Comparison of ENCODE assay signal across 23 mouse cellular contexts in genomic region chr12:53070907-53071306, GRCm38 (mm10).
DNase-seq lines count a peak whose midpoint lies in the region; ATAC-seq lines count a peak whose summit lies in the region.
"Had no signal": no experiment of that assay in that cellular context is flagged by ENCODE, and none has a peak within 500 bp of the region (broad histone marks: within the 10 kb centered on the region; RNA-seq: fewer than 3 reads in every experiment).

No protein-coding gene starts in this region.

- WGBS in hindbrain, embryonic 14.5 days: 33% methylated on average over 5 of the region's 5 CpGs
- WGBS in hindbrain, embryonic 12.5 days: 59% methylated on average over 5 of the region's 5 CpGs
- WGBS in neural tube, embryonic 11.5 days: 35% methylated on average over 5 of the region's 5 CpGs
- WGBS in neural tube, embryonic 15.5 days: 27% methylated on average over 5 of the region's 5 CpGs
- 23% methylated on average over 5 of the region's 5 CpGs for WGBS in neural tube, embryonic 14.5 days
- 87% methylated on average over 5 of the region's 5 CpGs for WGBS in kidney, embryonic 15.5 days

- no peak overlapping the region for H3K4me3 ChIP-seq in hindbrain, embryonic 14.5 days (replicated peaks; ENCODE audit: low read length)
- no peak overlapping the region for H3K4me3 ChIP-seq in hindbrain, embryonic 12.5 days
- no peak overlapping the region for H3K4me3 ChIP-seq in neural tube, embryonic 11.5 days (ENCODE audit: low read depth, low read length)
- no peak overlapping the region for H3K4me3 ChIP-seq in neural tube, embryonic 15.5 days (replicated peaks)
- no peak overlapping the region for H3K4me3 ChIP-seq in neural tube, embryonic 14.5 days (ENCODE audit: low read depth, low read length)
- no peak overlapping the region for H3K4me3 ChIP-seq in kidney, embryonic 15.5 days (replicated peaks)
- H3K4me3 ChIP-seq: forebrain, embryonic 10.5 days; forebrain, embryonic 13.5 days; heart, adult 2 months; heart, embryonic 10.5 days; heart, embryonic 13.5 days had no signal

- peak; percentile 49 for DNase-seq in hindbrain, embryonic 14.5 days (ENCODE audit: low spot score)
- DNase-seq in neural tube, embryonic 11.5 days (ENCODE audit: low spot score): peak; percentile 14
- DNase-seq: adrenal gland, adult 2 months; adrenal gland, postnatal 14 days; cerebellum, adult 11 months; cerebellum, adult 2 months; cerebellum, adult 9-11 months; cerebellum, postnatal 25 days; gastrocnemius, postnatal 10 days; gastrocnemius, postnatal 36 days; heart, adult 2 months; heart, postnatal 14 days; heart, postnatal 4 days had no signal

- ATAC-seq in hindbrain, embryonic 14.5 days (ENCODE audit: low FRiP score): no peak
- ATAC-seq in hindbrain, embryonic 12.5 days (ENCODE audit: low FRiP score): no peak
- ATAC-seq in neural tube, embryonic 11.5 days (ENCODE audit: insufficient read depth, low FRiP score, low TSS enrichment): no peak
- ATAC-seq in neural tube, embryonic 15.5 days (ENCODE audit: low FRiP score): no peak
- peak; percentile 63; the same call in 1 of the 2 replicates for ATAC-seq in neural tube, embryonic 14.5 days (ENCODE audit: low read depth)
- no peak for ATAC-seq in kidney, embryonic 15.5 days (replicated peaks; ENCODE audit: low FRiP score)
- ATAC-seq: CD4-positive, CD25-positive, alpha-beta regulatory T cell, adult 4 months; forebrain, embryonic 13.5 days; forebrain, embryonic 16.5 days had no signal

- H3K27ac ChIP-seq in hindbrain, embryonic 14.5 days: no peak overlapping the region
- H3K27ac ChIP-seq in hindbrain, embryonic 12.5 days: no peak overlapping the region
- no peak overlapping the region for H3K27ac ChIP-seq in neural tube, embryonic 11.5 days (ENCODE audit: low read depth, low read length)
- no peak overlapping the region for H3K27ac ChIP-seq in neural tube, embryonic 15.5 days (replicated peaks)
- H3K27ac ChIP-seq in neural tube, embryonic 14.5 days (ENCODE audit: low read depth, low read length): no peak overlapping the region
- no peak overlapping the region for H3K27ac ChIP-seq in kidney, embryonic 15.5 days
- H3K27ac ChIP-seq: forebrain, embryonic 10.5 days; forebrain, embryonic 13.5 days; heart, adult 2 months; heart, embryonic 10.5 days; heart, embryonic 13.5 days had no signal

- H3K9ac ChIP-seq in hindbrain, embryonic 14.5 days: no peak overlapping the region
- H3K9ac ChIP-seq in hindbrain, embryonic 12.5 days: no peak overlapping the region
- H3K9ac ChIP-seq in neural tube, embryonic 11.5 days (ENCODE audit: low read length): no peak overlapping the region
- no peak overlapping the region for H3K9ac ChIP-seq in neural tube, embryonic 15.5 days (replicated peaks)
- no peak overlapping the region for H3K9ac ChIP-seq in neural tube, embryonic 14.5 days (replicated peaks; ENCODE audit: low read depth, low read length)
- H3K9ac ChIP-seq in kidney, embryonic 15.5 days: no peak overlapping the region
- H3K9ac ChIP-seq: forebrain, embryonic 13.5 days; heart, embryonic 13.5 days had no signal

- no peaks in the 10 kb centered on the region for H3K27me3 ChIP-seq in hindbrain, embryonic 14.5 days (ENCODE audit: control insufficient read depth, insufficient read depth, low read length)
- H3K27me3 ChIP-seq in hindbrain, embryonic 12.5 days: no peaks in the 10 kb centered on the region
- H3K27me3 ChIP-seq in neural tube, embryonic 11.5 days (ENCODE audit: control insufficient read depth, insufficient read depth, low read length): no peaks in the 10 kb centered on the region
- H3K27me3 ChIP-seq in neural tube, embryonic 15.5 days (replicated peaks): no peaks in the 10 kb centered on the region
- H3K27me3 ChIP-seq in neural tube, embryonic 14.5 days (ENCODE audit: control insufficient read depth, insufficient read depth, low read length): no peaks in the 10 kb centered on the region
- H3K27me3 ChIP-seq in kidney, embryonic 15.5 days: no peaks in the 10 kb centered on the region
- H3K27me3 ChIP-seq: forebrain, embryonic 13.5 days; heart, embryonic 13.5 days had no signal

- H3K4me2 ChIP-seq in hindbrain, embryonic 14.5 days (replicated peaks): no peak overlapping the region
- H3K4me2 ChIP-seq in hindbrain, embryonic 12.5 days (replicated peaks): no peak overlapping the region
- H3K4me2 ChIP-seq in neural tube, embryonic 11.5 days (ENCODE audit: low read depth): no peak overlapping the region
- no peak overlapping the region for H3K4me2 ChIP-seq in neural tube, embryonic 15.5 days
- no peak overlapping the region for H3K4me2 ChIP-seq in neural tube, embryonic 14.5 days (ENCODE audit: low read depth, low read length)
- no peak overlapping the region for H3K4me2 ChIP-seq in kidney, embryonic 15.5 days
- H3K4me2 ChIP-seq: forebrain, embryonic 13.5 days; heart, embryonic 13.5 days had no signal

- H3K4me1 ChIP-seq in hindbrain, embryonic 14.5 days (replicated peaks; ENCODE audit: control insufficient read depth, insufficient read depth, low read length): peaks cover 7% of the 10 kb centered on the region; the same call in 1 of the 2 replicates
- peaks cover 17% of the 10 kb centered on the region for H3K4me1 ChIP-seq in hindbrain, embryonic 12.5 days
- peaks cover 8% of the 10 kb centered on the region for H3K4me1 ChIP-seq in neural tube, embryonic 11.5 days (ENCODE audit: control insufficient read depth, insufficient read depth, low read length)
- peaks cover 7% of the 10 kb centered on the region; the same call in 1 of the 2 replicates for H3K4me1 ChIP-seq in neural tube, embryonic 15.5 days
- H3K4me1 ChIP-seq in neural tube, embryonic 14.5 days (ENCODE audit: control insufficient read depth, insufficient read depth, low read length): no peaks in the 10 kb centered on the region; the same call in 1 of the 2 replicates
- no peaks in the 10 kb centered on the region for H3K4me1 ChIP-seq in kidney, embryonic 15.5 days
- H3K4me1 ChIP-seq: heart, embryonic 10.5 days; heart, embryonic 13.5 days had no signal

- H3K36me3 ChIP-seq in hindbrain, embryonic 14.5 days (replicated peaks; ENCODE audit: control insufficient read depth, insufficient read depth): peaks cover 4% of the 10 kb centered on the region; the same call in 1 of the 2 replicates
- 0 out of 2 replicates have a peak, but pooled peaks cover 2% of the 10 kb centered on the region for H3K36me3 ChIP-seq in hindbrain, embryonic 12.5 days
- no peaks in the 10 kb centered on the region for H3K36me3 ChIP-seq in neural tube, embryonic 11.5 days (ENCODE audit: control insufficient read depth, insufficient read depth, low read length)
- no peaks in the 10 kb centered on the region for H3K36me3 ChIP-seq in neural tube, embryonic 15.5 days
- H3K36me3 ChIP-seq in neural tube, embryonic 14.5 days (ENCODE audit: control insufficient read depth, insufficient read depth, low read length): no peaks in the 10 kb centered on the region
- H3K36me3 ChIP-seq in kidney, embryonic 15.5 days: no peaks in the 10 kb centered on the region
- H3K36me3 ChIP-seq: forebrain, embryonic 10.5 days had no signal

- H3K9me3 ChIP-seq in hindbrain, embryonic 14.5 days (ENCODE audit: control insufficient read depth, low read length): no peaks in the 10 kb centered on the region
- H3K9me3 ChIP-seq in hindbrain, embryonic 12.5 days (replicated peaks): no peaks in the 10 kb centered on the region
- no peaks in the 10 kb centered on the region for H3K9me3 ChIP-seq in neural tube, embryonic 11.5 days (ENCODE audit: control insufficient read depth, low read length)
- no peaks in the 10 kb centered on the region for H3K9me3 ChIP-seq in neural tube, embryonic 15.5 days (replicated peaks)
- H3K9me3 ChIP-seq in neural tube, embryonic 14.5 days (ENCODE audit: control insufficient read depth, low read length): no peaks in the 10 kb centered on the region
- no peaks in the 10 kb centered on the region for H3K9me3 ChIP-seq in kidney, embryonic 15.5 days (replicated peaks)
- H3K9me3 ChIP-seq: forebrain, embryonic 10.5 days; forebrain, embryonic 13.5 days; heart, embryonic 10.5 days; heart, embryonic 13.5 days had no signal
